Mouse (Mus musculus) olfactory bulb, adult 2 months (tissue): ENCODE results near the gene Lancl3. TPM values are rescaled to one million over a fixed set of nuclear protein-coding genes. Genes with fewer than 3 reads are reported as not detected.

Source experiments
- H3K27ac ChIP-seq: fragments of 200-500 bp; 2 replicates; pipeline ENCODE4 v1.5.1; 2012; ENCODE audit warnings: low read depth, low read length; ENCODE audit not compliant: insufficient read depth
- H3K4me1 ChIP-seq: fragments of 200-500 bp; 2 replicates; pipeline ENCODE4 v1.6.1; 2012; ENCODE audit warnings: low read length; ENCODE audit not compliant: control insufficient read depth, insufficient read depth
- H3K4me3 ChIP-seq: fragments of 200-500 bp; 2 replicates; pipeline ENCODE4 v1.5.1; 2012; ENCODE audit warnings: mild to moderate bottlenecking, low read depth, low read length, moderate library complexity; ENCODE audit not compliant: insufficient read depth
- CTCF ChIP-seq: fragments of 200-500 bp; IDR thresholded peaks from 2 replicates; pipeline ENCODE4 v1.5.1; 2012; ENCODE audit warnings: low read depth, mild to moderate bottlenecking, low read length, moderate library complexity; ENCODE audit not compliant: insufficient read depth
- POLR2A ChIP-seq: fragments of 200-500 bp; IDR thresholded peaks from 2 replicates; pipeline ENCODE4 v1.6.1; 2012; ENCODE audit warnings: mild to moderate bottlenecking, low read depth, low read length, moderate library complexity; ENCODE audit not compliant: insufficient read depth
- WGBS: fragments of 180-500 bp; shearing (Covaris S2); methylation state at CpG from one replicate; pipeline ENCODE4 v1.1.7; 2018; 5-methylcytosine and 5-hydroxymethylcytosine counted together
- polyA plus RNA-seq: library from polyadenylated mRNA; stranded (reverse); fragments of >200 nt; gene quantifications from 2 replicates; pipeline ENCODE4 v1.2.4, GENCODE M21; 2012; ENCODE audit warnings: low replicate concordance; ENCODE audit not compliant: missing spikeins, insufficient read depth, insufficient read length

The Lancl3 gene
- not detected in 2 replicates for polyA plus RNA-seq

DNA sequence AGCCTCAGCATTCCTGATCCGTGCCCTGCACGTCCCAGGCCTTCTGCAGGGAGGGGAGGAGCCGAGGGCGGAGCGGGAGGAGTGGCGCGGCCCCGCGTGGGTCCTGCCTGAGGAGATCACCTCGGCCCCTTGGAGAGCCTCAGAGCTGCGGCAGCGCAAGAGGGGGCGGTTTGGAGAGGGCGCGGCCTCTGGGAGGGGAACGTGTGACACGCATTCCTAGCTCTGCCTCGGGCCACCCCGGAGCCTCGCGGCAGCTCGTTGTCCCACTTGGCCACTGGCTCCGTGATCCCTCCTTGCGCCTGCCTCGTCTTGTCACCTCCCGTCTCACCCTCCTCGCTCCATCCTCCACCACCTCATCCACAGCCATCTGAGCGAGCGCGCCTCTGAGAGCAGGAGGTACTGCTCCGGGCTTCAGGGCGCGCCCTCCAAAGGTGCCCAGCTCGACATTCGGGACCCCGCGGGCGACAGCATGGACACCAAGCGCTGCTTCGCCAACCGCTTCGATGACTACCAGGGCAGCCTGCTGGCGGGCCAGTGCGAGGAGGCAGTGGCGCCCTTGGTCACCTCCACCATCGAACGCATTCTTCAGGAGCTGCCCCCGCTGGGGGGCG, at the start of gene Lancl3:
Gene Lancl3 (plus strand): TSS at position 142 of the 611 bp plus-strand sequence.
- no peak within 1 kb of the TSS for H3K27ac ChIP-seq
- 14% methylated on average over 48 of the region's 49 CpGs for WGBS
- TF ChIP-seq CTCF (no peak), POLR2A (no peak)

DNA sequence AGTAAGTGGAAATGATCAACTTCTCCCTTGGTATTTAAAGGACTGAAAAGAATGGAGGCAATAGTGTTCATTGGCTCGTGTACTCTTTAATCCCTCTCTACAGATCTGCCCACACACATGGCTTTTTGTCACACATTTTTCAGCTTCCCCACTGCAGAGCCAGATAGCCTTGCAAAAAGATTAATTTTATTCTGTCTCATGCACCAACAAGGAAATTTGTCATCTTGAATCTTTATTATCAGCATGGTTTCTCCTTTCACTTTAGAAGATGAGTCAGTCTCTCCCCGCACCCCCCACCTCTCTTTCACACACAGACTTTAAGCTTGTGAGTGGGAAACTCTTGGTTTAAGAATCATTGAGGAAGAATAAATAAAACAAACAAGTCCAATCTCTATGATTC, 20.7 kb upstream of the Lancl3 start:
- Histone ChIP-seq H3K4me3 (no peak overlapping the region), H3K27ac (no peak overlapping the region), H3K4me1 (no peaks in the 10 kb centered on the region)
- WGBS = 35% methylated on average over 2 of the region's 2 CpGs
- TF ChIP-seq POLR2A (no peak), CTCF (no peak)

More for the DNA sequence above, at the start of gene Lancl3:
- H3K4me1 ChIP-seq = peaks cover 5% of the 10 kb centered on the region
- H3K4me3 ChIP-seq = peak within 1 kb of the TSS; percentile 59

DNA sequence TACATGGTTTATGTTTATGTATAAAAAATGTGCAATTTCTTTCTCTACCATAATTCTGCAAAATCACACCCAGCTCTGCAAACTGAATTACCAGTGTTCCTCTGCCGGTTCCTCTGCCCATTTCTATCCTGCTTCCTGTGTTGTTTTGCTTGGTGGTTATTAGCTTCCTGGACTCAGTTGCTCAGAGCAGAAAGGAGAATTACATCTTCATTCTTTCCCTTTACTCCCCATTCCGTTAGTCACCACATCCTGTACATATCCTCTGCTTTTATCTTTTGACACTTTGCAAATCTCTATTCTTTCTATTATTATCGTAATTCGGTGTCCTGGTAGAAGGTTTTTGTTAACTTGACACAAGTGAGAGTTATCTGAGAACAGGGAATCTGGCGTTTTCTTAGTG, 18.1 kb upstream of the Lancl3 start:
- TF ChIP-seq POLR2A (no peak), CTCF (no peak)
- Histone ChIP-seq H3K27ac (no peak overlapping the region), H3K4me3 (no peak overlapping the region), H3K4me1 (no peaks in the 10 kb centered on the region)
- WGBS = 70% methylated on average over 5 of the region's 5 CpGs

DNA sequence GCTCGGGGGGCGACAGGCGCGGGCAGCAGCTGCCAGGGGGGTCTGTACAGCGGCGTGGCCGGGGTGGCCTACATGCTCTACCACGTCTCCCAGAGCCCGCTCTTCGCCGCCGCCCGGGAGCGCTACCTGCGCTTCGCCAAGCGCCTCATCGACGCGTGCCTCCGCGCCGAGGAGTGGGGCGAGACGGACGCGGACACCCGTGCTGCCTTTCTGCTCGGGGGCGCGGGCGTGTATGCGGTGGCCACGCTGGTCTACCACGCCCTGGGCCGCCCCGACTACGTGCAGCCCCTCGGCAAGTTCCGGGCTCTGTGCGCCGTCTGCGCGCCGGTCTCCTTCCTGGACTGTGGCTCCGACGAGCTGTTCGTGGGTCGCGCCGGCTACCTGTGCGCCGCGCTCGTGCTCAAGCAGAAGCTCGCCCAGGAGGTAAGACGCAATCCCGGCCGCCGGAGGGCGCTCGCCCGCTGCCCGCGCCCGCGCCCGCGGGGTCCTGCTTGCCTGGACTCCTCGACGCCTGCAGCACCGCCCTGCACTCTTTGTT, 747 bp downstream of the Lancl3 start:
- Histone ChIP-seq H3K4me3 (peak overlapping the region; percentile 59), H3K4me1 (peaks cover 5% of the 10 kb centered on the region), H3K27ac (no peak overlapping the region)
- WGBS = 20% methylated on average over 57 of the region's 72 CpGs
- TF ChIP-seq CTCF (peak; percentile 35; the same call in 1 of the 2 replicates), POLR2A (no peak)

DNA sequence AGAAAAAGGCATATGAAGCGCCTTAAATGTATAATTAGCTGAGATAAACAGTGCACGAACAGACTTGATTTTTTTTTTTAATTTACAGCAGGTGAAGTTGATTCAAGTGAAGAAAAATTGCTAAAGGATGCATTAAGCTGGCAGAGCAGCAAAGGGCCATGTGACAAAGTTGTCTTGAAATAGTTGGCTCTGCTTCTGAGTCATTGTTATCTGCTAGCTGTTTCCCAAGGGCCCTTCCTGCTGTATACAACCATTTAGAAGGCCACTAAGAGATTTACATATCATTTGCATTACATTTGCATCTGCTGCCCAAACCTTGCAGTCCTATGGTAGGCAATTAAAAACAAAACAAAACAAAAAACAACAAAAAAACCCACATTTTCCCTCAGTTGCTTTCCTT, 2.3 kb downstream of the Lancl3 start:
- Histone ChIP-seq H3K4me3 (no peak overlapping the region), H3K27ac (no peak overlapping the region), H3K4me1 (peaks cover 5% of the 10 kb centered on the region)
- TF ChIP-seq POLR2A (no peak), CTCF (no peak)
- 47% methylated on average over 2 of the region's 2 CpGs for WGBS

DNA sequence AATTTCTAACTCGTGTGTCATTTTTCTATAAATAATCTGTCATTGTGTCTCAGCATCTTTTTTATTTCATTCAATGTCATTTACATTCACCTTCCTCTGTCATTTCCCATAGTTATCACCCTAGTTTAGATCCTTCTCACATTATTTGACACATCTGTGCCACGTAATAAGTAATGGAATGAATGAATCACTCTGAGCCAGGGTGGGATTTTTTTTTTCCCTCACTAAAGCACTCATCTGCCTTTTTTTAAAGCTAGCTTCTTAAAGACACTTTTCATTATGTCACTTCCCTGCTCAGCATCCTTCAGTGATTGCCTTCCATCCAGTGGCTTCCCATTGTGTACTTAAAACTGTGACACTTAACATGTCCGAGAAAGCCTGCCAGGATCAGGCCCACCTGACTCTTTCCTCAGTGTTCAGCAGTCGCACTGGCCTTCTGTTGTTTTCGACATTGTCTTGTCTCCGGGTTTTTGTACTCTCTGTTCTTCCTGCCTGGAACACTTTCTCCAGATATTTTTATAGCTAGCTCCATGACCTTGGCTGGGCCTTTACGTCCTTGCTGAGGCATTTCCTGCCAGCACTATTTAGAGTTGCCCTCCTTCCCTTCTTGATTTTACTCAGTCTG, 3.2 kb downstream of the Lancl3 start:
- WGBS = 52% methylated on average over 7 of the region's 7 CpGs
- H3K4me3 ChIP-seq = no peak overlapping the region
- no peak overlapping the region for H3K27ac ChIP-seq
- H3K4me1 ChIP-seq = peaks cover 5% of the 10 kb centered on the region
- TF ChIP-seq CTCF (no peak), POLR2A (no peak)

DNA sequence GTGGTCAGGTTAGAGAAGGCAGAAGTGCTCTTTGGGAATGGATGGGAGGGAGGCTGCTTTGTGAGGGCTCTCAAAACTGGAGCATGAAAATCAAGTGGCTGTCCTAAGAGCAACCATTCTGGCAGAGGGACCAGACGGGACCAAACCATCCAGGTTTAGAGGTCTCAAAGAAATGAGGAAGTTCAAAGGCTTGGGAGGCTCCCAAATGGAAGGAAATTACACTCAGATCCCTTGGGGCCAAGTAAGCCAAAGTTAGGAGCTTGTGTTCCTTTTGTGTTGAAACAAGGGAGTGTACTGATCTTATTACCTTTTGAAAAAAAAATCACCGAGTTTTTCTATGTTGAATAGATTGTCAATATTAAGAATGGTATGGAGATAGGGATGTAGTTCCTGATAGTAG, 5.4 kb downstream of the Lancl3 start:
- Histone ChIP-seq H3K4me1 (peaks cover 5% of the 10 kb centered on the region), H3K27ac (no peak overlapping the region), H3K4me3 (no peak overlapping the region)
- 72% methylated on average over 2 of the region's 2 CpGs for WGBS
- TF ChIP-seq CTCF (no peak), POLR2A (no peak)

DNA sequence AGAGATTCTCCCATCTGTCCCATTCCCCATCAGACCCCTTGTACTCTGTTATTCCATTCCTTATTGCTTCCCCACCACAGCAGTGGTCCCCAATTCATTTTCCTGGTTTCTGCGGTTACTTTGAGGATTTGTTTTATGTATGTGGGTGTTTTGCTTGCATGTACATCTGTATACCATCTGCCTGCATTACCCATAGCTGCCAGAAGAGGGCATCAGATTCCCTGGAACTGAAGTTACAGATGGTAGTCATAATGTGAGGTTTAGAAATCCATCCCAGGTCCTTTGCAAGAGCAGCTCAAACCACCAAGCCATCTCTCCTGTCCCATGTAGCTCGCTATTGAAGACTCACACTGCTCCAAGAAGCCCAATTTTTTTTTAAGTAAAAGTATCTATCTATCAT, 16.5 kb downstream of the Lancl3 start:
- 95% methylated on average over 2 of the region's 2 CpGs for WGBS
- TF ChIP-seq CTCF (no peak), POLR2A (no peak)
- Histone ChIP-seq H3K27ac (no peak overlapping the region), H3K4me1 (no peaks in the 10 kb centered on the region), H3K4me3 (no peak overlapping the region)

DNA sequence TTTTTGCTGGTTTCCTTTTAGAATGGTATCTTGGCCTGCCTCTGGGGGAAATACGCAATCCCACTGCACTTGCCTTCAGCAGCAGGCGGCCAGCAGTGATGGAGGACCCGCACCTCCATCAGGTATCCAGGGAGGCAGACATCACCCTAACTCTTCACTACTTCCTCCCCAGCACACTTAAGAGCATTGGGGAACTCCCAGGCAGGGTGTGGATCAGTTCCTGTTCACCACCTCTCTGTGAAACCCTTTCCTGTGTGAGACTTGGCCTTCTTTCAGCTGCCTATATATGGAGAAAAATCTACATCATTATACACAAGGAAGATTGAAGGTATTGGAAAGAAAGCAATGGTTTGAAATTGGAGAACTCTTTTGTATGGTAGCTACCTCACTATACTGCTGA, 19.9 kb downstream of the Lancl3 start:
- H3K4me1 ChIP-seq = no peaks in the 10 kb centered on the region
- TF ChIP-seq POLR2A = no peak
- no peak for TF ChIP-seq CTCF
- H3K4me3 ChIP-seq = no peak overlapping the region
- no peak overlapping the region for H3K27ac ChIP-seq
- WGBS = 90% methylated on average over 3 of the region's 3 CpGs

DNA sequence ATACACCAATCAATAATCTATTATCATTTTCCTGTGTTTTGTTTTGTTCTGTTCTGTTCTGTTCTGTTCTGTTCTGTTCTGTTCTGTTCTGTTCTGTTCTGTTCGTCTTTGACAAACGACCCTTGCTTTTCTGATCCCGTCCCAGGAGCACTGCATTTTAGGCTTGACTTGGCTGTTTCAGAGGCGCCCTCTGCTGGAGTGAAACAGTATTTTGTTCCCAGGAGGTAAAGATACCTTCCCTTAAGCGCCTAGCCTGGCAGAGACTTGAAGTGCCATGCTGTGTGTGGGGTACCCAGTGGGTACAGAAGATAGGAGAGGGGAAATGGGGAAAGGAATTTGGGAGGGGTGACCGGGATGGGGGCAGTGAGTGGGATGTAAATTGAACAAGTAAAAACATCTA, 21.5 kb downstream of the Lancl3 start:
- no peak for TF ChIP-seq CTCF
- Histone ChIP-seq H3K27ac (no peak overlapping the region), H3K4me3 (no peak overlapping the region), H3K4me1 (no peaks in the 10 kb centered on the region)
- 25% methylated on average over 6 of the region's 6 CpGs for WGBS
